Mouse (Mus musculus): ENCODE results near the gene Uchl1.

- TF ChIP-seq CTCF (conservative IDR thresholded peaks at IDR 0.05; ENCODE audit: insufficient read depth, insufficient read length, low read depth, low read length) (no peak), POLR2A (IDR thresholded peaks at IDR 0.05; ENCODE audit: low read depth, low read length) (no peak)
These were observed 57.7 kb downstream of the Uchl1 start for GRCm38 (mm10) chr5:66733556-66733955.
